Mouse (Mus musculus) intestine, embryonic 15.5 days (tissue): ENCODE results near the gene Ak2. TPM values are rescaled to one million over a fixed set of nuclear protein-coding genes. Genes with fewer than 3 reads are reported as not detected.
A peak's percentile ranks its signal among the peaks of the same experiment; 100 is the strongest.

ENCODE experiments used
- ATAC-seq: fragments of 200-750 bp; cut with Nextera tagmentation; 2 replicates; pipeline ENCODE4 v1.8.0; 2017; ENCODE audit warnings: moderate TSS enrichment, moderate library complexity
- H3K27ac ChIP-seq: fragments of 300-500 bp; sonication (generic); 2 replicates; pipeline ENCODE4 v1.5.1; 2015; ENCODE audit warnings: mild to moderate bottlenecking, inconsistent platforms
- H3K27me3 ChIP-seq: fragments of 300-500 bp; sonication (generic); replicated peaks from 2 replicates; pipeline ENCODE4 v1.6.1; 2015; ENCODE audit warnings: inconsistent platforms
- H3K36me3 ChIP-seq: fragments of 300-500 bp; sonication (generic); 2 replicates; pipeline ENCODE4 v1.6.1; 2015; ENCODE audit warnings: inconsistent platforms
- H3K4me1 ChIP-seq: fragments of 300-500 bp; sonication (generic); replicated peaks from 2 replicates; pipeline ENCODE4 v1.6.1; 2015; ENCODE audit warnings: inconsistent platforms
- H3K4me2 ChIP-seq: fragments of 300-500 bp; sonication (generic); replicated peaks from 2 replicates; pipeline ENCODE4 v1.6.1; 2015; ENCODE audit warnings: mild to moderate bottlenecking, inconsistent platforms
- H3K4me3 ChIP-seq: fragments of 300-500 bp; sonication (generic); replicated peaks from 2 replicates; pipeline ENCODE4 v1.5.1; 2015; ENCODE audit warnings: inconsistent platforms
- H3K9ac ChIP-seq: fragments of 300-500 bp; sonication (generic); 2 replicates; pipeline ENCODE4 v1.6.1; 2015; ENCODE audit warnings: inconsistent platforms
- H3K9me3 ChIP-seq: fragments of 300-500 bp; sonication (generic); 2 replicates; pipeline ENCODE4 v1.6.1; 2016; ENCODE audit warnings: inconsistent platforms
- WGBS: fragments of 180-500 bp; shearing (Covaris S2); methylation state at CpG from one replicate; pipeline ENCODE4 v1.1.7; 2015; 5-methylcytosine and 5-hydroxymethylcytosine counted together
- polyA plus RNA-seq: library from polyadenylated mRNA; unstranded; fragments of >200 nt; fragmentation: Nextera tagmentation; extraction: Ambion mirVana; gene quantifications from 2 replicates; pipeline ENCODE4 v1.2.1, GENCODE M21; 2015

Ak2 gene
- polyA plus RNA-seq, 1 experiment from 2014 or later, result 297 TPM

- Histone ChIP-seq H3K27ac (no peak overlapping the region), H3K9me3 (no peaks in the 10 kb centered on the region), H3K27me3 (no peaks in the 10 kb centered on the region), H3K4me1 (no peaks in the 10 kb centered on the region; the same call in 1 of the 2 replicates), H3K4me2 (no peak overlapping the region), H3K36me3 (no peaks in the 10 kb centered on the region), H3K9ac (no peak overlapping the region), H3K4me3 (no peak overlapping the region)
- 30% methylated on average over 1 of the region's 1 CpGs for WGBS
- ATAC-seq, result peak; percentile 50
Observed at GRCm38 (mm10) chr4:128978634-128979033, 13.1 kb upstream of the Ak2 start.

GRCm38 (mm10) chr4:128980890-128981832 is 10.6 kb upstream of the Ak2 start:
- Histone ChIP-seq H3K4me3 (no peak overlapping the region), H3K4me2 (no peak overlapping the region), H3K36me3 (no peaks in the 10 kb centered on the region), H3K9me3 (no peaks in the 10 kb centered on the region), H3K27ac (no peak overlapping the region), H3K9ac (no peak overlapping the region), H3K27me3 (no peaks in the 10 kb centered on the region), H3K4me1 (no peaks in the 10 kb centered on the region; the same call in 1 of the 2 replicates)
- no peak for ATAC-seq
- 73% methylated on average over 12 of the region's 12 CpGs for WGBS

DNA sequence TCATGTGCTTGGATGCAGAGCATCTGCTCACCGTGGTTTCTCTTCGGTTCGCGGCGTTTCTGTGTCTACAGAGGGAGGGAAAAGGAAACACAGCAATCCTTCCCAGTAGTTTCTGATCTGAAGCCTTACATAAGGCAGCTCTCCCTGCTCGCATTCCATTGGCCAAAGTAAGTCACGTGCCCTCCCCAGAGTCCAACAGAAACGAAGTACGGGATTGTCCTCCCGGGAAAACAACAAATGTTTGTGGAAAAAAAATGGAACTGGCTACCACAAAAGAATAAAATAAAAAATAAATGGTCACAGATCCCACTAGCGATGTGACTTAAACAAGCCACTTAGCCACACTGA is 10.0 kb upstream of the Ak2 start:
- Histone ChIP-seq H3K9me3 (no peaks in the 10 kb centered on the region), H3K27me3 (no peaks in the 10 kb centered on the region), H3K36me3 (no peaks in the 10 kb centered on the region), H3K4me3 (no peak overlapping the region), H3K27ac (no peak overlapping the region), H3K4me2 (no peak overlapping the region), H3K9ac (no peak overlapping the region), H3K4me1 (no peaks in the 10 kb centered on the region; the same call in 1 of the 2 replicates)
- ATAC-seq, result no peak
- 79% methylated on average over 11 of the region's 11 CpGs for WGBS

DNA sequence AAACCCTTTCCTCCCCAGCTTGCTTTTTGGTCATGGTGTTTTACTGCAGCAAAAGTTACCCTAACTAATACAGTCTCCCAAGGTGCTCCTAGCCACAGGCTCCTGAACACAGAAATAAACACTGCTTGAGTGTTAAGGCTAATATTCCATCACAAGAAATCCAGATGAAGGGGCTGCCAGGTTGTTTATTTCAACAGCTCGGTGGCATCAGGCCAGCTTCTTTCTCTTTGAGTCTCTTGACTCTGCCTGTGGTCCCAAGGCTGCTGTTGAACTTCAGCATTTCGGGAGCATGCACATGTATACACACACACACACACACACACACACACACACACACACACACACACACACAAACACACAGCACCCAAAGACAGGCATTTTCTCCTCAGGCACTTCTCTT is 8.6 kb upstream of the Ak2 start:
- Histone ChIP-seq H3K27me3 (no peaks in the 10 kb centered on the region), H3K36me3 (no peaks in the 10 kb centered on the region), H3K4me2 (no peak overlapping the region), H3K4me3 (no peak overlapping the region), H3K9me3 (no peaks in the 10 kb centered on the region), H3K4me1 (no peaks in the 10 kb centered on the region; the same call in 1 of the 2 replicates), H3K9ac (no peak overlapping the region), H3K27ac (no peak overlapping the region)
- ATAC-seq, result no peak
- 60% methylated on average over 2 of the region's 2 CpGs for WGBS

GRCm38 (mm10) chr4:128983656-128984055 is 8.1 kb upstream of the Ak2 start:
- Histone ChIP-seq H3K27ac (no peak overlapping the region), H3K4me2 (no peak overlapping the region), H3K36me3 (no peaks in the 10 kb centered on the region), H3K9me3 (no peaks in the 10 kb centered on the region), H3K4me3 (no peak overlapping the region), H3K27me3 (no peaks in the 10 kb centered on the region), H3K4me1 (no peaks in the 10 kb centered on the region; the same call in 1 of the 2 replicates), H3K9ac (no peak overlapping the region)
- WGBS, result 58% methylated on average over 2 of the region's 2 CpGs
- ATAC-seq, result 0 out of 2 replicates have a peak, but pooled peaks have one; percentile 39

GRCm38 (mm10) chr4:128984600-128984999 is 7.2 kb upstream of the Ak2 start:
- 50% methylated on average over 3 of the region's 3 CpGs for WGBS
- ATAC-seq, result no peak
- no peak overlapping the region for H3K4me3 ChIP-seq

DNA sequence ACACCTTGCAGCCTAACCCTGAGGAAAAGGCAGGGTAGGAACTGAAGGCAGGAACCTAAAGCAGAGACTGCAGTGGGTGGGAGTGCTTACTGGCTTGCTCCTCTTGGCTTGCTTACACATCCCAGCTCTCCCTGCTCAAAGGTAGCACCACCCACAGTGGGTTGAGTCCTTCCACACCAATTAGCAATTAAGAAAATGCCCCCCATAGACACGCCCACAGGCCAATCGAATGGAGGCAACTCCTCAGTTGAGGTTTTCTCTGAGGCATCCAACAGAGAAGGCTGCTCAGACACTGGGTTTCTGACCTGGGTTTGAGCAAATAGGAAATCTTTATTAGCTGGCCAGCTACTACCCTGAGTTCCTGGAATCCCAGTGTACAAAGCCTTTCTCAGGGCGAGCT is 2.8 kb upstream of the Ak2 start:
- H3K4me3 ChIP-seq, result no peak overlapping the region
- H3K9me3 ChIP-seq, result no peaks in the 10 kb centered on the region
- H3K9ac ChIP-seq, result no peak overlapping the region
- no peak overlapping the region for H3K4me2 ChIP-seq
- WGBS, result 59% methylated on average over 3 of the region's 3 CpGs
- no peak for ATAC-seq
- peaks cover 1% of the 10 kb centered on the region for H3K4me1 ChIP-seq
- no peak overlapping the region for H3K27ac ChIP-seq
- H3K36me3 ChIP-seq, result no peaks in the 10 kb centered on the region
- no peaks in the 10 kb centered on the region for H3K27me3 ChIP-seq

More at GRCm38 (mm10) chr4:128984600-128984999, 7.2 kb upstream of the Ak2 start:
- H3K4me2 ChIP-seq, result no peak overlapping the region
- H3K9ac ChIP-seq, result no peak overlapping the region
- H3K27ac ChIP-seq, result no peak overlapping the region
- H3K27me3 ChIP-seq, result no peaks in the 10 kb centered on the region
- no peaks in the 10 kb centered on the region for H3K36me3 ChIP-seq
- H3K9me3 ChIP-seq, result no peaks in the 10 kb centered on the region
- no peaks in the 10 kb centered on the region; the same call in 1 of the 2 replicates for H3K4me1 ChIP-seq

DNA sequence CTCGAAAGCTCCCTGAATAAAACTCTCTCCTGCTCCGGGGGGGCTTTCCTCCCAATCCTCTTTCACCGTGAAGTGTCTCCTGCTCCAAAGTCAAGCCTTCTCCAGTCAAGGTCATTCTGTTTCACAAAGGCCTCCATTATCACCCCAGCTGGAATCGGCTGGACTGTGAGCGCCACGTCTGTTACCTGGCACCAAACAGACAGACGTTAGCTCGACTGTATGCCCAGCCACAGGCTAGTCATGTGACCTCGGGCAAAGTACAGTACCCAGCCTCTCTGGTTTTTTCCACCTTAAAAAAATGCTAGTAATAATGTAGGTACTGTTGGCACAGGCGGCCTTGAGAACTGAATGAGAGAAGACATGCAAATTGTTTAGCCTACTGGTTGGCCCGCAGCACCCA is 2.1 kb upstream of the Ak2 start:
- H3K4me2 ChIP-seq, result no peak overlapping the region
- no peaks in the 10 kb centered on the region for H3K36me3 ChIP-seq
- ATAC-seq, result no peak
- H3K27ac ChIP-seq, result no peak overlapping the region
- no peaks in the 10 kb centered on the region for H3K9me3 ChIP-seq
- no peaks in the 10 kb centered on the region for H3K27me3 ChIP-seq
- 58% methylated on average over 11 of the region's 11 CpGs for WGBS
- peaks cover 9% of the 10 kb centered on the region for H3K4me1 ChIP-seq
- H3K9ac ChIP-seq, result no peak overlapping the region
- H3K4me3 ChIP-seq, result no peak overlapping the region

DNA sequence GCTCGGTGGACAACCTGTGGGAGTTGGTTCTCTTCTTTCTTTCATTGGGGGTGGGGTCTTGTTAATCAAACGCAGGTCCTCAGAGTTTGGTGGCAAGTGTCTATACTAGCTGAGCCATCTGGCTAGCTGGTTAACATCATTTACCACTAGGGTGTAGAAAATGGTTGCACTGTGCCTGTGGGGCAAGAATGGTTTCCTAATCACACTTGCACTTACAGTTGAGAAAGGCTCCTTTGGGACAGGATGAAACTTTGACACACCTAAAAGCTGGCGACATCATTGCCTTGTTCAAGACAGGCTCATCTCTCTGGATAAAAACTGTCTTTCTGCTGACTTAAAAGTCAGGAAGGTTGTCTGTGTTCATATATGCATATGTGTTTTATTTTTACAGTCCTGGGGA is 418 bp downstream of the Ak2 start:
- H3K4me3 ChIP-seq, result no peak overlapping the region
- peaks cover 25% of the 10 kb centered on the region for H3K4me1 ChIP-seq
- no peak overlapping the region; the same call in 1 of the 2 replicates for H3K27ac ChIP-seq
- ATAC-seq, result no peak
- H3K27me3 ChIP-seq, result no peaks in the 10 kb centered on the region
- H3K36me3 ChIP-seq, result no peaks in the 10 kb centered on the region
- no peaks in the 10 kb centered on the region for H3K9me3 ChIP-seq
- no peak overlapping the region for H3K9ac ChIP-seq
- no peak overlapping the region for H3K4me2 ChIP-seq
- 90% methylated on average over 3 of the region's 3 CpGs for WGBS

GRCm38 (mm10) chr4:128993025-128993662 is 1.4 kb downstream of the Ak2 start:
- Histone ChIP-seq H3K27ac (peak overlapping the region; percentile 85), H3K9ac (peak overlapping the region; percentile 82), H3K9me3 (no peaks in the 10 kb centered on the region), H3K36me3 (no peaks in the 10 kb centered on the region), H3K4me3 (peak overlapping the region; percentile 84), H3K4me1 (peaks cover 29% of the 10 kb centered on the region), H3K27me3 (no peaks in the 10 kb centered on the region), H3K4me2 (peak overlapping the region; percentile 85)
- ATAC-seq, result peak; percentile 96
- WGBS, result under 1% methylated on average over 49 of the region's 49 CpGs

GRCm38 (mm10) chr4:128993675-128994074 is 1.9 kb downstream of the Ak2 start:
- H3K4me2 ChIP-seq, result peak overlapping the region; percentile 85
- ATAC-seq, result no peak

GRCm38 (mm10) chr4:128995238-128995637 is 3.5 kb downstream of the Ak2 start:
- Histone ChIP-seq H3K36me3 (peaks cover 8% of the 10 kb centered on the region; the same call in 1 of the 2 replicates), H3K9ac (no peak overlapping the region), H3K27ac (peak overlapping the region; percentile 85), H3K9me3 (no peaks in the 10 kb centered on the region), H3K27me3 (no peaks in the 10 kb centered on the region), H3K4me1 (peaks cover 35% of the 10 kb centered on the region), H3K4me2 (peak overlapping the region; percentile 85), H3K4me3 (peak overlapping the region; percentile 84)
- WGBS, result 69% methylated on average over 7 of the region's 7 CpGs
- no peak for ATAC-seq

More at GRCm38 (mm10) chr4:128993675-128994074, 1.9 kb downstream of the Ak2 start:
- Histone ChIP-seq H3K36me3 (no peaks in the 10 kb centered on the region), H3K9ac (peak overlapping the region; percentile 82), H3K27me3 (no peaks in the 10 kb centered on the region), H3K4me1 (peaks cover 34% of the 10 kb centered on the region), H3K27ac (peak overlapping the region; percentile 85), H3K4me3 (peak overlapping the region; percentile 84), H3K9me3 (no peaks in the 10 kb centered on the region)
- 1% methylated on average over 12 of the region's 12 CpGs for WGBS
